Mouse (Mus musculus): ENCODE results near the gene Upk1b. TPM values are rescaled to one million over a fixed set of nuclear protein-coding genes. Genes with fewer than 3 reads are reported as not detected.

Upk1b gene
- total and polyA plus RNA-seq, 3 experiments: not detected

- Histone ChIP-seq H3K36me3 (replicated peaks in 1 of 2; ENCODE audit: control insufficient read depth in 1 of 2, insufficient read depth in 1 of 2, low read length in 1 of 2) (no peaks in the 10 kb centered on the region), H3K4me2 (ENCODE audit: insufficient read depth, low read depth, poor library complexity, severe bottlenecking) (no peak overlapping the region), H3K4me1 (ENCODE audit: control insufficient read depth in 1 of 2, insufficient read depth in 2 of 2) (peaks cover 5 to 15% of the 10 kb centered on the region in 2 experiments), H3K27me3 (replicated peaks) (no peaks in the 10 kb centered on the region), H3K27ac (ENCODE audit: insufficient read depth, low read depth) (no peak overlapping the region), H3K4me3 (replicated peaks in 1 of 3; ENCODE audit: low read depth in 2 of 3, low read length in 2 of 3, poor library complexity in 1 of 3) (no peak overlapping the region), H3K9ac (ENCODE audit: insufficient read depth, low read depth) (no peak overlapping the region), H3K79me2 (replicated peaks; ENCODE audit: control insufficient read depth, extremely low read depth, insufficient read depth, poor library complexity, severe bottlenecking) (no peaks in the 10 kb centered on the region), H3K9me3 (replicated peaks; ENCODE audit: low read length) (no peaks in the 10 kb centered on the region)
- dilution Hi-C loops (cut with MboI; ENCODE audit: extremely low pct_ligation_motif_present, extremely low pct_unique_long_range_greater_than_20kb, low sequenced_read_pairs): no loop called here
- DNase-seq (ENCODE audit: extremely low read depth): no peak
- in situ Hi-C loops (cut with MboI; ENCODE audit: low pct_ligation_motif_present, low pct_unique_long_range_greater_than_20kb, low sequenced_read_pairs): no loop called here
- TF ChIP-seq JUND (conservative IDR thresholded peaks at IDR 0.05; ENCODE audit: low read depth, low read length) (no peak), BHLHE40 (IDR thresholded peaks at IDR 0.05; ENCODE audit: low read depth, low read length) (no peak), IRF4 (IDR thresholded peaks at IDR 0.05; ENCODE audit: low read depth, low read length) (no peak), RAD21 (IDR thresholded peaks at IDR 0.05; ENCODE audit: low read depth, low read length) (no peak), SIN3A (IDR thresholded peaks at IDR 0.05; ENCODE audit: low read length) (no peak), MEF2A (IDR thresholded peaks at IDR 0.05; ENCODE audit: borderline replicate concordance, low read depth, low read length) (no peak), TCF12 (IDR thresholded peaks at IDR 0.05; ENCODE audit: low read depth, low read length) (no peak), ZC3H11A (IDR thresholded peaks at IDR 0.05; ENCODE audit: low read depth, low read length) (no peak), NRF1 (IDR thresholded peaks at IDR 0.05; ENCODE audit: low read depth, low read length) (no peak), HCFC1 (IDR thresholded peaks at IDR 0.05; ENCODE audit: low read depth, low read length) (no peak), USF2 (conservative IDR thresholded peaks at IDR 0.05; ENCODE audit: low read depth, low read length) (no peak)
Measured at GRCm38 (mm10) chr16:38757626-38758025, 42.5 kb downstream of the Upk1b start.

GRCm38 (mm10) chr16:38756572-38756971 is 43.6 kb downstream of the Upk1b start:
- in situ Hi-C loops (cut with MboI; ENCODE audit: low pct_ligation_motif_present, low pct_unique_long_range_greater_than_20kb, low sequenced_read_pairs): no loop called here
- dilution Hi-C loops (cut with MboI; ENCODE audit: extremely low pct_ligation_motif_present, extremely low pct_unique_long_range_greater_than_20kb, low sequenced_read_pairs): no loop called here

GRCm38 (mm10) chr16:38756177-38756503 is 44.0 kb downstream of the Upk1b start:
- in situ Hi-C loops (cut with MboI; ENCODE audit: low pct_ligation_motif_present, low pct_unique_long_range_greater_than_20kb, low sequenced_read_pairs): no loop called here
- no peak overlapping the region for H3K27ac ChIP-seq (ENCODE audit: insufficient read depth, low read depth)
- DNase-seq (ENCODE audit: extremely low read depth): no peak
- peaks cover 5 to 15% of the 10 kb centered on the region in 2 experiments for H3K4me1 ChIP-seq (ENCODE audit: control insufficient read depth in 1 of 2, insufficient read depth in 2 of 2)
- H3K4me2 ChIP-seq (ENCODE audit: insufficient read depth, low read depth, poor library complexity, severe bottlenecking): no peak overlapping the region
- H3K36me3 ChIP-seq (replicated peaks in 1 of 2; ENCODE audit: control insufficient read depth in 1 of 2, insufficient read depth in 1 of 2, low read length in 1 of 2): no peaks in the 10 kb centered on the region
- H3K4me3 ChIP-seq (replicated peaks in 1 of 3; ENCODE audit: low read depth in 2 of 3, low read length in 2 of 3, poor library complexity in 1 of 3): no peak overlapping the region
- H3K9me3 ChIP-seq (replicated peaks; ENCODE audit: low read length): no peaks in the 10 kb centered on the region
- H3K9ac ChIP-seq (ENCODE audit: insufficient read depth, low read depth): no peak overlapping the region
- dilution Hi-C loops (cut with MboI; ENCODE audit: extremely low pct_ligation_motif_present, extremely low pct_unique_long_range_greater_than_20kb, low sequenced_read_pairs): no loop called here
- H3K27me3 ChIP-seq (replicated peaks): no peaks in the 10 kb centered on the region
- TF ChIP-seq SIN3A (IDR thresholded peaks at IDR 0.05; ENCODE audit: low read length) (no peak), MAX (IDR thresholded peaks at IDR 0.05; ENCODE audit: low read length) (no peak), UBTF (IDR thresholded peaks at IDR 0.05; ENCODE audit: low read depth, low read length) (no peak), SMC3 (IDR thresholded peaks at IDR 0.05; ENCODE audit: low read depth, low read length) (no peak), ZMIZ1 (IDR thresholded peaks at IDR 0.05; ENCODE audit: low read depth, low read length) (no peak), ZNF384 (IDR thresholded peaks at IDR 0.05; ENCODE audit: low read depth, low read length) (no peak), KAT2A (IDR thresholded peaks at IDR 0.05; ENCODE audit: insufficient replicate concordance, low read length) (no peak), HCFC1 (IDR thresholded peaks at IDR 0.05; ENCODE audit: low read depth, low read length) (no peak), TCF12 (IDR thresholded peaks at IDR 0.05; ENCODE audit: low read depth, low read length) (no peak), ELF1 (IDR thresholded peaks at IDR 0.05; ENCODE audit: low read depth, low read length) (no peak), RAD21 (IDR thresholded peaks at IDR 0.05; ENCODE audit: low read depth, low read length) (no peak), NELFE (IDR thresholded peaks at IDR 0.05; ENCODE audit: low read depth, low read length) (no peak), MXI1 (IDR thresholded peaks at IDR 0.05; ENCODE audit: low read depth, low read length) (no peak), CTCF (conservative IDR thresholded peaks at IDR 0.05 in 1 of 2, IDR thresholded peaks at IDR 0.05 in 1 of 2; ENCODE audit: low read depth in 2 of 2, low read length in 2 of 2) (no peak), GABPA (IDR thresholded peaks at IDR 0.05; ENCODE audit: insufficient replicate concordance, low read depth, low read length) (no peak), IRF4 (IDR thresholded peaks at IDR 0.05; ENCODE audit: low read depth, low read length) (no peak), MEF2A (IDR thresholded peaks at IDR 0.05; ENCODE audit: borderline replicate concordance, low read depth, low read length) (no peak), ZKSCAN1 (IDR thresholded peaks at IDR 0.05; ENCODE audit: borderline replicate concordance, low read depth, low read length) (no peak), JUND (conservative IDR thresholded peaks at IDR 0.05; ENCODE audit: low read depth, low read length) (no peak)
- H3K79me2 ChIP-seq (replicated peaks; ENCODE audit: control insufficient read depth, extremely low read depth, insufficient read depth, poor library complexity, severe bottlenecking): no peaks in the 10 kb centered on the region

More at GRCm38 (mm10) chr16:38756572-38756971, 43.6 kb downstream of the Upk1b start:
- Histone ChIP-seq H3K9me3 (replicated peaks; ENCODE audit: low read length) (no peaks in the 10 kb centered on the region), H3K79me2 (replicated peaks; ENCODE audit: control insufficient read depth, extremely low read depth, insufficient read depth, poor library complexity, severe bottlenecking) (no peaks in the 10 kb centered on the region), H3K4me1 (ENCODE audit: control insufficient read depth in 1 of 2, insufficient read depth in 2 of 2) (peaks cover 5 to 15% of the 10 kb centered on the region in 2 experiments), H3K27ac (ENCODE audit: insufficient read depth, low read depth) (no peak overlapping the region), H3K9ac (ENCODE audit: insufficient read depth, low read depth) (no peak overlapping the region), H3K27me3 (replicated peaks) (no peaks in the 10 kb centered on the region), H3K4me2 (ENCODE audit: insufficient read depth, low read depth, poor library complexity, severe bottlenecking) (no peak overlapping the region), H3K4me3 (replicated peaks in 1 of 3; ENCODE audit: low read depth in 2 of 3, low read length in 2 of 3, poor library complexity in 1 of 3) (no peak overlapping the region), H3K36me3 (replicated peaks in 1 of 2; ENCODE audit: control insufficient read depth in 1 of 2, insufficient read depth in 1 of 2, low read length in 1 of 2) (no peaks in the 10 kb centered on the region)
- no peak for DNase-seq (ENCODE audit: extremely low read depth)
- TF ChIP-seq ZNF384 (IDR thresholded peaks at IDR 0.05; ENCODE audit: low read depth, low read length) (no peak), MAZ (IDR thresholded peaks at IDR 0.05; ENCODE audit: low read depth, low read length) (no peak), JUND (conservative IDR thresholded peaks at IDR 0.05; ENCODE audit: low read depth, low read length) (no peak), CHD1 (IDR thresholded peaks at IDR 0.05; ENCODE audit: low read depth, low read length) (no peak), SIN3A (IDR thresholded peaks at IDR 0.05; ENCODE audit: low read length) (no peak), MYC (IDR thresholded peaks at IDR 0.05; ENCODE audit: low read depth, low read length) (no peak), TBP (conservative IDR thresholded peaks at IDR 0.05; ENCODE audit: low read depth, low read length) (no peak), CHD2 (IDR thresholded peaks at IDR 0.05; ENCODE audit: low read length) (no peak)
